Mouse (Mus musculus) NIH3T3 (cell line): ENCODE data around the gene Chit1.

Source experiments
- DNase-seq: peaks from one replicate; pipeline ENCODE4 v3.0.0-alpha.2; 2012; ENCODE audit warnings: low read depth

The Chit1 gene

DNA sequence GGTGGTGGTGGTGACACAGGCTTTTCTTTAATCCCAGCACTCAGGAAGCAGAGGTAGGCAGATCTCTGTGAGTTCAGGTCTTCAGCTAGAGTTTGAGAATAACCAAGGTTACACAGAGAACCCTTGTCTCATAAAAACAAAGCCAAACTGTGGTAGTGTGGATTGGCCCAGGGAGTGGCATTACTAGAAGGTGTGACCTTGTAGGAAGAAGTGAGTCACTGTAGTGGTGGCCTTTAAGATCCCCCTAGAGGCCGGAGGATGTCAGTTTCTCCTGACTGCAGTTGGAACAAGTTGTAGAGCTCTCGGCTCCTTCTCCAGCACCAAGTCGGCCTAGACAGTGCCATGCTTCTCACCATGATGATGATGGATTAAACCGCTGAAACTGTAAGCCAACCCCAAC is at the start of gene Chit1:
Gene Chit1, plus strand, starts transcription at position 264 of the 400 bp plus-strand sequence.
- DNase-seq, result no peak

DNA sequence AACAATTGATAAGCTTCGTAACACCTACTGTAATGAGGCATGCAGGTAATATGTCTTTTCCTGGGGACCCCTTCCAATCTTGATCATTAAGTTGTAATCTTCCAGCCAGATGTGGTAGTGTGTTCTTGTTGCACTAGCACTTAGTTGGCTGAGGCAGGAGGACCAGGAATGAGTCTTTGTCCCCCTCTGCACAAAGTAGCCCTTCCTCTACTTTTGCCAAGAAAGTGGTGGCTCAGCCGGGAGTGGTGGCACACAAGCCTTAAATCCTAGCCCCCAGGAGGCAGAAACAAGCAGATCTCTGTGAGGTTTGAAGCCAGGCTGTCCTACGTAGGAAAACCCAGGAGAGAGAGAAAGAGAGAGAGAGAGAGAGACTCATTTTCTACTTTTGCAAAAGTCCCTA is 49.1 kb upstream of the Chit1 start:
- DNase-seq, result no peak

DNA sequence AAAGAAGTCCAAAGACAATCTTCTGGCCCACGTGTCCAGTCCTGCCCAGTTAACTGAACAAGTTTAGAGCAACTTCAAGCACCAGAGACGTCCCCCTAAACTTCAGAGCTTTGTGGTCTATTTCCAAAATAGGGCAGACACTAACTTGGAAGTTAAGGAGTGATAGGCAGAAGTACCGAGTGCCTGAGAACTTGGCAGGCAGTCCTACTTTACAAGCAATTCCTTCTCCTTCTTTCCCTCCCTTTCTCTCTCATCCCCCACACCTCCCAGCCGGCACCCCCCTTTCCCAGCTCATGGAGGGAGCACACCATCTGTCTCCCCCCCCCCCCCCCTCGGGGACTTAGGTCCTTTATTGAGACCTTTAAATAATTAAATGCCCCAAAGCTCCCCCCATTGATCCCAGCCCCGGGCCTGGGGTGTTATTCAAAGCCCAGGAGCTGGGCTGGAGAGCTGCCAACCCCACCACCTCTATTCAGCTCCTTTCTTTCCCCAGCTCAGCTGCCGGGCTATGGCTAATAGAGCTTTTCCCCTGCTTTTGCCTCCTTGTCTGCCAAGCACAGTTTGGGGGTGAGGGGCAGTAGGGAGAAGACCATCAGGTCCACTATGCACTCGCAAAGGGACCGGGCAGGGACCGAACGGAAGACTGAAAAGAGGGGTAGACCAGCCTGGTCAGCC is 48.5 kb upstream of the Chit1 start:
- no peak for DNase-seq

DNA sequence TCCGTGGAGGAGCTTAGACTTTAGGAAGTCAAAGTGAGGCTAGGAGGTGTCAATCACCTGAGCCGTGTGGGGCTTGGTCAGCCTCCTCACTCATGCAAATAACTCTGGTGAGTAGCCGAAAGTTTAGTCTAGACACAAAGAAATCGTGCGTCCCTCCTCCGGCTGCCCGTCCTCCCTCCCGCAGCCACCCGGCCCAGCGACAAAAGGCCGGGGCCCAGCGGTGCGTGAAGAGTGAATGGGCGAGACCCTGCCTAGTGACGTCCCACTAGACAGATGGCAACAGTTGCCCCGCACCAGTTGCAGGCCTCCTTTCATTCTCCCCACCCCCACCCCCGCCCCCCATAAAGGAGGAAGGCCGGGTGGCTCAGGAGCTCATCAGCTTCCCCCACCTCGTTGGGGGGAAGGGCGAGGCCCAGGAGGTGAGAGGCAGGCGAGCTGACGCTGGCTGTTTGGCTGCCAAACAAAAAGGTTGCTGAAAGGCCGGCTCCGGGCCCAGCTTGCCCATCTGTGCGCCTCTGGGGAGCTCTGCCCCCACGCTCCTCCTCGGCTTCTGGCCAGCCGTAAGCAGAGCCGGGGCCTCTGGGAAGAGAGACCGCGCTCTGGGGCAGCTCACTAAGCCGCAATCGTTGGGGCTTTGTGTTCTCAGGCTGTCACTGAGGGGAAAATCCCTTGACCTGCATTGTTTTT is 47.8 kb upstream of the Chit1 start:
- DNase-seq, result no peak

DNA sequence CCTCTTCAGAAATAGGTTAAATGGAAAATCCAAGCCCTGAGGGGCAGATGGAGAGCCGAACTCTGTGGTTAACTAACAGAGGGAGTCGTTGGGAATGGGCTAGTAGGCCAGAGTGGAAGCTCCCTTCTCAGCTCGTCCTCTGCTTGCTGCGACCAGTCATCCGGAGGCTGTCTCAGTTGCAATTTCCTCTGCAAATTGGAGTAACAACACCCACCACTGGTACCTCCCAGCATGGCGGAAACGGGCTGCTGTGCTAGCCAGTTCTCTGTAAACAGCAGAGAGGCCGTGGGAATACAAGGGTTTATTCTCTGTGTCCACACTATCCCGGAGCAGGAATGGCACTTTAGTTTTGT is 47.3 kb upstream of the Chit1 start:
- DNase-seq, result no peak

DNA sequence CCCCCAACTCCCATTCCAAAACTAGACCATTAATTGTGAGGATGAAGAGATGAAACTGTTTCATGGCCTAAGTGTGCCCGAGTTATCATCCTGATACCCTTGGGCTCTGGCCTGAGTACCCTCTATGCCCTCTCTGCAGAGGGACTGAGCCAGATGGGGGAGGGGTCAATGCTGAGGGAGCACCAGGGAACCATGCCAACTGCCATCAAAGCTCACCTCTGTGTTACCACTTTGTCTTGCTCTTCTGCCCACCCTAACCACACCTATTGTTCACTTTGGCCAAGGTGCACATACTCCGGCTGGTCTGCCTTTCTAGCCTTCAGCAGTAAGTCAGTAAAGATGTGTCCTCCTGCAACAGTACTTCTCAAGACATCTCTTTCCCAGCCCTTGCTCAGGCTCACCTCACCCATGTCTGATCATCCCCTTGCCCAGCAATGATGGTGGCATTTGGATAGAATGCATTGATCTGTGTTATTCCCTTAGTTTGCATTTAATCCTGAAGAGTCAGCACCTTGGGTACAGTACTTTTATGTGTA is 46.7 kb upstream of the Chit1 start:
- no peak for DNase-seq

DNA sequence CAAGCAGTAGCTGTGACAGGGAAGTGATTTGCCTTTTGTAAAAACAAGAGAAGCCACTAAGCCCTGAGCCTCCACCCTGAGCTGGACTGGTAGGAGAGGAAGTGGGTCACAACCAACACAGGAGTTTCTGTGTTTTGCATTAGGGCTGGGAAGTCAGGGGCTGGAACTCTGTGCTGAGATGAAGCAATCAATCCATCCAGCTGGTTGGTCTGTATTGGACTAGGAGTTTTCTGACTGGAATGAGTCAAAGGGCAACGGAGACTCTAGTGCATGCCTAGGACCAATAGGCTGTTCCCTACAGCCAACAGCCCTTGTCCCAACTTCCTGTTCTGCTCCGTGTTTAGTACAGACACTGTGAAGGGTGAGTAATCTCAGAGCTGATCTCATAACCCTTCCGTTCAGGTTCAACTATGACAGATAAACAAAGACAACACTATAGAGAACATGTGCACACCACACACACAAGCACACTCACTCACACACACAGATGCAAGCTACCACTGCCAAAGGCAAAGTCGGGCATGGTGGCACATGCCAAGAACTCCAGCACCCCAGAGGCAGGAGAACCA is 45.7 kb upstream of the Chit1 start:
- DNase-seq, result peak; percentile 49

DNA sequence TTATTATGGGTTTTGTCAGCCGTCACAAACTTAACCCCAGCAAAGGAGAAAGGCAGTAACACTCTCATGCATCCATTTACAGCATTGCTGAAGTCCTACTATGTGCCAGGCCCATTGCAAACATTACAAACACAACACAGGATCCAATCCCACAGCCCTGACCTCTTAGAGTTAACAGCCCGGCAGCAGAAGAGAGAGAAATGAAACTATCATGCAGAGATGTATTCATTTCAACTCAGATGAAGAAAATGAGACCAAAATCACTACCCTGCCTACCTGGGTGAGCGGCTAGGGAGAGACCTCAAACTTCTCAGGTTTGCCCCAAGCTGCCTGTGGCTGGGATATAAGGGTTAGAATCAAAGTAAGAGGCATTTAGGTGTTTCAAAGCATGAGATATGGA is 44.5 kb upstream of the Chit1 start:
- DNase-seq, result no peak

DNA sequence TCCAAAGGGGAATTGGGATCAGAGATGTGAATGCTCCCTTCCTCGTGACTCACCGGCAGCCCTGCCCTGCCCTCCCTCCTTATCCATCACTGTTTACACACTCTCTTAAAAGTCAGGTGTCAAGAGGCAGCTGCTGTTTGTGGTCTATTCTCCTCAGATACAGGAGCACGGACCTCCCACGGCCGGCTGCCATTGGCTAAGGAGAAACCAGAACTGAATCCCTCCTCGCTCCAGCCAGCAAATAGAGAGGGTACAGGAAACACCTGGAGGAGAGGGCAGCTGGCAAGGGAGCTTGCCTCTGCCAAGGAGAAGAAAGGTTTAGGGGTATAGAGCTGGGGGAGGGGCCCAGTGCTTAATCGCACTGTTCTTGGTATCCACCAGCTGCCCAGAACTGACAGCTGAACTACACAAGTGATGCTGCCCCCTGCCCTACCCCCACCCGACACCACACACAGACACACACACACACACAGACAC is 43.9 kb upstream of the Chit1 start:
- peak; percentile 36 for DNase-seq

DNA sequence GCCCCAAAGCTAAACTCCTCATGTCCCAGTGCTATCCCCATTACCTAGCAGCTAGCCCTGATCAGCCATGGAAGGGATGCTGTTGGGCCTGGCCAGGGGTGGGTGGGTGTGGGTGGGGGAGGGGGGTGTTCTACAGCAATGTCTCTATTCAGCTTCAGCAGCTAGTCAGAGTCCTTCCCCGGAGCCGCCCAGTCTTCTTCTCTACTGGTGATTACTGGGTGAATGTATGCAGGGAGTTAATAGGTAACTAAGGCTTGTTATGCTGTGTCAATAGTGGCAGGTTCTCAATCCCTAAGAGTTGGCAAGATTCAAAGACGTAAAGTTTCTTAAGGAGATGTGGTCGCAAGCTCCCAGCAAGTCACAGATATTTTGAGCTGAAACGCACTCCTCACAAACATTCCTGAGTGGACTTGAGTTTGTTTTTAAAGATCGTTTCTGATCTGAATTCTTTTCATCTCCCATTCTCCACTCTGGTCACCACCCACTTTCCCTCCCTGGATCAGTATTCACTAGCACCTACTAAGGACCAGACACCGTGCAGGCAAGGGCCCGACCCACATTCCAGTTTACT is 40.9 kb upstream of the Chit1 start:
- no peak for DNase-seq

DNA sequence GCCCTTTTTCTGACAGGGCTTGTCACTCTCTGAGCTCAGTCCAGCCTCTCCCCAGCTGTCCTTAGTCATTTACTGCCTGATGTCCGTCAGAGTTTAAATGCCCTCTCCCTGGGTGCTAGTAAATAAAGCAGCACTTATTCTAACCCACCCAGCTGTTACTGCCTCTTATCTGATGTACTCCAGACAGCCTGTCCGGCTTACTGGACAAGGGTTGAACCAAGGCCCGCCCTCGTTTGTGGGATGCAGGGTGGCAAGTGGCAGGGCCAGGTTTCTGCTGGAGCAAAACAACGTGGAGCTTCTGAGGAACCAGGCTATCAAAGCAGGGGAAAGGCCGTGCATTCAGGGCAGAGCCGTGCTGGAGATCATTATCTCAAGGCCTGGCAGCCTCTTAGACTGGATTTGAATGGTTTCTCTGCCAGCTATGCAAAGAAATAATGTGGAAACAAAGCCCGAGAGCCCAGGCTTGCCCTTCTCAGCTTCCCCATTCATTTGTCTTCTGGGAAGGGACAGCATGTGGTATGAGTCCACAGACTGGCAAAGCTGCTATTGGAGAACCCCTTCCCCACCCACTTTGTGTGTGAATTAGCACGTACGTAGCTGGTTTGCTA is 39.5 kb upstream of the Chit1 start:
- no peak for DNase-seq

DNA sequence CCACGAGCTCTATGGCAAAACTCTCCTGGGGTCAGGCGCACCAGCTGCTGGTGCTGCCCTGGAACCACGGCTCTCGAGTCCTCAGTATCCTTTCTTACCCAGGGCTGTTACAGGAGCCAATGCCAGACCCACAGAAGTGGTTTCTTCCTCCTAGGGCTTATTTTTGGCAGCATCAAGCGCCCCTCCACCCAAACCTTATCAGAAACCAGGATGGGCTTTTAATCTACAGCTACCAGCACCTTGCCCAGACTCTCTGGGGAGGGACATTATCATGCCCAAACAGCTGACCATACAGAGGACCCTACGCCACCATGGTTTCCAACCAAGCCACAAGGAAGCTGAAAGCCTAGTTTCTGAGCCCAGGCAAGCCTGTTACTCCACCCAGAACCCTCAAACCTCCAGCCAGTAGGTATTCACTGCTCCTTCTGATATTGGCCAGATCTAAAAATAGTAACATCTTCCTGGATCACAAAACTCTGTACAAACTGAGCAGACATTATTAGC is 37.9 kb upstream of the Chit1 start:
- no peak for DNase-seq

DNA sequence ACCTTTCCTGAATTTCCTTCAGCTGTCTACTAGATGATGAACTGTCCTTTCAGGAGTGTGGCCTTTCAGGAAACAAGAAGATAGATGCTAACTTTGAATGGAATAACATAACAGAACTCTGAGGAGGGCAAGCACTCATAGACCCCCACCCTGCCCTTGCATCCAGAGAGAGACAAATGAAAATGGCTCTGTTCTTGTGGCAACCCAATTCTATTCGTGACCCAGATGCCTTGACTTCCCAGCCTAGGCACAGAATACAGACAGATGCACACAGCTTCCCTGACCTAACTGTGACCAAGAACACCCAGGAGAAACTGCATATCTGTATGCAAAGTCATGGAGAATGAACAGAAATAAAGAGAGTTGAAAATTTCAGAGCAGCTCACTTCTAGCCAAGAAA is 37.4 kb upstream of the Chit1 start:
- DNase-seq, result no peak

DNA sequence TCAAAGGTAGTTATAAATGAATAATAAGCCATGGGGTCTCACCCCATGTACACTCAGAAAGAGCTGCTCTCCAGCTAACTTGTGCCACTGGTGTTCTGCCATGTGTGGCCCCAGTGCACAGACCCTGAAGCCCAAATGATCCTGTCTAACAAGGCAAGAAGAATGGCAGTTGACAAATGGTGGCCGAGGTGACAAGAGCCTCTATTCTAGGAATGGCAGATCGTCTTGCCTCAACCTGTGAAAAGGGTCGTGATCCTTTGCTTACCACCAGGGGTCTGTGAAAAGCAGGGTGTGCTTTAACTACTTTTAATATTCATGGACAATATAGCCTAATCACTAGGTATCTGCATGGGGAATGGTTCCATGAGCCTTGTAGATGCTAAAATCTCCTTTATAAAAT is 36.9 kb upstream of the Chit1 start:
- no peak for DNase-seq

DNA sequence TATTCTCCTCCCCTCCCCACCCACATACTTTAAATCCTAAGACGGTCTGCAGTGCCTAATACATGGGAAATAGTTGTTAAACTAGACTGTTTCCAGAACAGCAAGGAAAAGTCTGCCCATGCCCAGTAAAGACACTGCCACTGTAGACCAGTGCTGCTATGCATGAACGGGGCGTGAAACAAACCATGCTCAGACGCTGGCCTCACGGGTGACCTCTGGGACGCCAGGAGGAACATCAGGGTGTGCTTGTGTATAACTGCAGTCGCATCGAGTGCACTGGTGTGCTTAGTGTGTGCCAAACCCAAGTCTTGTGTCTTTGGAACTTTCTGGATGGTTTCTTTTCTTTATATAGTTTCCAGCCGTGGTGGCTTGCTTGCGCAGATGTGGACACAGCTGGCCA is 36.4 kb upstream of the Chit1 start:
- DNase-seq, result no peak

DNA sequence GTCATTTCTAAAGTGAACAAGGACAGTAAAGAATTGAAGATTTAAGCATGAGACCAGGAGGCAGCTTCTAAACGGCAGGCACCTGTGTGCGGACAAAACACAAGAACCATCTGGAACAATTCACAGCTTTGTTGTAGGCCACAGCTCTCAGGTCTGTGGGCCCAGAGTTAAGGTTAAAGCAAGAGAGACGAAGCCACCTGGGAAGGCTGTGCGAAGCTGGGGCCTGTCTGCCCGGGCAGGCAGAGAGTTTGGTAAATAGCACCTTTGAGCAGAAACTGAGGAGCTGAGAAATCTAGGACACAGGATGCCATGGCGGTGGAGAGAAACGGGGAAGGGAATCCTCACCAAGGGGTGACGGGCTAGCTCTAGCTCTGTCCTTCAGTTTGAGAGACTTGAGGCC is 35.5 kb upstream of the Chit1 start:
- DNase-seq, result no peak

DNA sequence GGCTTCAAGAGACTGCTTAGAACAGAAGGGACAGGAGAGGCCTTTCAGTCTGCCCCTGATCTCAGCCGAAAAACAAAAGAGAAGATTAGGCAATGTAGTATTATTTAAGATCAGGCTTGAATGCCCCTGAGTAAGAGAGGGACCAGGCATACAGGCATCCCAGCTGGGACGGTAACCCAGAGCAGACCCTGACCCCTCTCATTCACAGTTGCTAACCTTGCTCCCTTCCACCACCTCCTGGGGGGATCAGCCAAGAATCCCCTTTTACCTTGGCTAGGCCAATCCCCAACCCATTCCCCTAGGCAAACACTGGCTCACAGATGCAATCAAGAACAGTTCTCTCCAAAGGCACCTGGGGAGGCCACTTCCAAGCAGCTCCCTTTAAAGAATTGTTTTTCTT is 34.3 kb upstream of the Chit1 start:
- DNase-seq, result no peak

DNA sequence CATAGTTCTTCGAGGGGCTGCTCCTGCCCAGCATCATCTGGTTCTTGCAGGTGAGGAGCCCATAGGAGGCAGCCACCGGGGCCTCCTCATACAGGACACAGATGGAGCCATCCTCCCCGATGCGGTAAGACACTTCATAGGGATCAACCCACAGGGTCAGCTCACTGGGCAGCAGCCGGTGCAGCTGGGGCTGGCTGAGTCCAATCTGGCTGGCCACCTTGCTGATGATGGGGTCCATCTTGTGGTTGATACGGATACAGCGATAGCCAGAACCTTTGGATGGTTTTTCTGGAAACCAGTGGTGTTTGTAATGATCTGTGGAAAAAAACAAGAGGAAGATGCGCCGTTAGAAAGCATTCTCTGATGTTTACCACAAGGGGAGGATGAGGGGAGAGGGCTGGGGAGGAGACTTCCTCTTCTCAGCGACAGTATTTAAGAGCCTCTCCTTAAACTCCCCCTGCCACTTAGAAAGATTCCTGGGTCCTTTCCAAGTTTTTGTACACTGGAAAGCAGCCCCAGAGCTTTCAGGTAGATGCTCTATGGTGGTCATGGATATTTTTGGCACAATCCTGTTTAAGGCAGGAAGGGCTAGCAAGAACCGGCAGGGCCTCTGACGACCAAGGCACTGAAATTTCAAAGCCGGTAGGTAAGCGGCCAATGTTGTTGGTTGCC is 33.5 kb upstream of the Chit1 start:
- DNase-seq, result peak; percentile 59

DNA sequence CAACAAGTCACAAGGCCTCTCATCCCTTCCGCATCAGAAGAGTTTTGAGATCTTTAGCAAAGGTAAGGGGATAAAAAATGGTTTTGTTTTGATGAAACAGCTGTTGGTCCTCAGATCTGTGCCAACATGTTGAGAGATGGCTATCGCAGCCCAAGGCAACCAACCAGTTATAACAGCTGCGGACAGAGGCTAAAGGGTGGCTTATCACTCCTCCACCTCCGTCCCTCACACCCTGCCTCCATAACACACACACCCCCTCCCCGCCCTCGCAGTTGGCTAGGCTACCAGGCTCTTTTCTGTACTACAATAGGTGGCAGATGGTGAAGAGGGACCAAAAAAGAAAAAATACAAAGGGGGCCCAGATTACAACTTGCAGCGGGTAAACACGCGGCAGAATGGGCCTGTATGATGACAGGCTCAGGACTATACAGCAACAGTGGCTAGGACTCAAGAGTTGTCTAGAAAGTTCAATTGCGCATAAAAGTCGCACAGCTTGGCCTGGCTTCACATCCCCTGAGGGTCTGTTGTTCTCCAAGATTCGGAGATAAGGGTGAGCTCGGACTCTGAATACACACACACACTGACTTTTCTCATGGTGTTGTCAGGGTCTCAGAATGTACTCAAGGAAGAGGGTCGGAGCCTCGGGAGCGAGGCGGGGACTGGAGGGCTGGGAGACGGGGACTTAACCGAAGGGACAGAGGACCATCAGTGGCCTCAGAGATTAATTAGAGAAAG is 32.8 kb upstream of the Chit1 start:
- no peak for DNase-seq

DNA sequence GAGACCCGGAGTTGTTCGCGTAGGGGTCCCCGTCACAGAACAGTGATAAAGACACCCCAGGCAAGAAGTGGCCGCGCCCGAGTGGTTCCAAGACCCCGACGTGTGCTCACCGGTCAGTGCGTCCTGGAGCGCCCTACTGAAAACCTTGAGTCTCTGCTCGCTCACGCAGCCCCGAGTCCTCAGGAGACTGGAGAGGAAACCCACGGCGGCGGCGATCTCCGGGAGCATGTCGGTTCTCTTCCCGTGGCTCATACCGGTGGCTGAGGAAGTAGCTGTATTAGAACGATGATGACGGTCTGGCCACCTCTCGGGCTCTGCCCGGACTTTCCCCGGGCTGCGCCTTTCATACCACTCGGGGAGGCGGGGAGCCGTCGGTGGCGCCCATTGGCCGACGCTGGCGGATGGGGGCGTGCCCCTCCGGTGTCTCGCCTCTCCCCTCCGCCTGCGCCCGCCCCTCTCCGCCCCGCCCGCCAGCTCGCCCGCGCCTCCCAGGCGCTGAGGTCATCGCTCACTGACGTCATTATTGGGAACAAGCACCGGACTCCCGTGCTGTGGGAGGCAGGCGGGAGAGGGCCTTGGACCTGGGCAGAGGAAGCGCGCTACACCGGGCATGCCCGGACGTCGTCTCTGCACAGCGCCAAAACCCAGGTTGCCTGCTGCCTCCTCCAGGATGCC is 32.1 kb upstream of the Chit1 start, which contains the start of gene Btg2:
Gene Btg2, minus strand, starts transcription at position 319 of the 675 bp plus-strand sequence.
- DNase-seq, result peak; percentile 99
